Mouse (Mus musculus) neural tube, embryonic 10.5 days (tissue): ENCODE measurements around the gene Atg7.
"Not testable (repeated sequence)": the region's sequence is repeated elsewhere in the genome, so short reads cannot be mapped to it uniquely, and the experiment has no call there.

ENCODE experiments used
- DNase-seq: peaks from one replicate; pipeline ENCODE4 v3.0.0-alpha.2; 2017; ENCODE audit warnings: low spot score; ENCODE audit errors: extremely low spot score

Gene Atg7

DNA sequence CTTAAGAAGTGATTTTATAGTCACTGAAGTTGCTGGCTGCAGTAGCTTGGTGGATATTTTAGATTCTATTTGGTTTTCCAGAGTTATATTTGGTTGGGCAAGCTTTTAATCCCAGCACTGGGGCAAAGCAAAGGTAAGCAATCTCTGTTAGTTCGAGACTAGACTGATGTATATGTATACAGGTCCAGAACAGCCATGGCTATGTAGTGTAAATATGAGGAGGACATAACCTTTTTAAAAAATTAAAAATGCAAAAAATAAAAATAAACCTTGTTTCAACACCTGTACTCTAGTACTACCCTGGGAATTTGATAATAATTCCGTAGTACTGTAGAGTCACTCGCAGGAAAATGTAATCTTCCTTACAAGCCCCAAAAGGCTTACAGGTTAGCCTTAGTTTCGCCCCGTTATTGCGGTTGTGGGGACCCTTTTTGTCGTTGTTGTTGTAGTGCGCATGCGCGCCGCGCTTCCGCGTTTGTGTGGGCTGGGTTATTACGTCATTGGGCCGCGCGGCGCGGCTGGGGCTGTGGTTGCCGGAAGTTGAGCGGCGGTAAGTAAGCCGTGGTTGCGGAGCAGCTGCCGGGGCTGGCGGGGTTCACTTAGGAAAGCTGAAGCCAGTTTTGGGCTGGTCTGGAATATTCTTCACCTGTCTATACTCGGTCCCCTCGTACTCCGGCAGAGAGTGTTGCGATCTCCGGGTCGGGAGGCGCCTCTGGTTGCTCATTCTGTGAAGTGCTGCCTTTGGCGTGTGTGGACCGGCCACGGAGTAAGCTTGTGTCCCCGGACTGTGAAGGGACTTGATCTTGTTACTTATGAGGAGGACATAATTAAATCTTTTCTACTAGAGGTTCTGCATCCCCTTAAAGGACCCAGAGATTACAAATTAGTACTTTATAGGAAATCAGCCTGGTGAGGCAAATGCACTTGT lies at the start of gene Atg7:
Gene Atg7, plus strand, starts transcription at position 497 of the 928 bp plus-strand sequence.
- peak; percentile 93 for DNase-seq

GRCm38 (mm10) chr6:114614076-114614475 lies 28.8 kb upstream of the Atg7 start:
- not testable (repeated sequence) for DNase-seq

DNA sequence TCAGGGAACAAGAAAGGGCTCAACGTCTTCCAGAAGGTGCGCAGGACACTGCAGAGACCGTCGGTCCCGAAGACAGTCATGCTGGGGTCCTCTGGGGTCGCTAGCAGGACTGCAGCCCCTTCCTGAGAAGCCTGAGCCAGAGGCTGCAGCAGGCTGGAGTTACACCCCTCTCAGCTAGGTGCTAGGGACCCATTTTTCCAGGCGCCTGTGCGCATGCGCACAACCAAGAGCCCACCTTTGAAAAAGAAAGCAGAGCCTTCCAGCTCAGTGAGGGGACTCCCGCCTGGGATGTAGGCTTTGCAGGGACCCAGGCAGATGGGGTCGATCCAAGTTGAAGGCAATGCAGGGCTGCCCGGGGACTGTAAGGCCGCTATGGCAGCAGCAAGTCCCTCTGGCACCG lies 9.0 kb upstream of the Atg7 start:
- DNase-seq = not testable (repeated sequence)

DNA sequence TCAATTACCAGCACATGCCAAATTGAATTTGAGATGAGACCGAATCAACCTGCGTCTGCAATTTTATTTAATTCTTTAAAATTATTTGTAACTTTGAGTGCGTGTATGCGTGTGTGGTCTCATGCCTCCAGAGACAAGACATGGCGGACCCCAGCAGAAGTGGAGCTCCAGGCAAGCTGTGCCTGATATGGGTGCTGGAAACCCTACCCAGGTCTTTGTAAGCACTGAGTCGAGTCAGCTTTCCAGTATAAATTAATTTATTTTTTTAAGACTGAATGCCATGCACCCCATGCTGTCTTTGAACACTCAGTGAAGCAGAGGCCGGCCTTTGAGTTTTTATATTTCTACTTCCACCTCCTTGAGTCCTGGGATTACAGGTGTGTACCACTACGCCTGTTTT lies 819 bp downstream of the Atg7 start:
- DNase-seq = no peak

GRCm38 (mm10) chr6:114644531-114644930 lies 1.6 kb downstream of the Atg7 start:
- no peak for DNase-seq

- DNase-seq = no peak
Measured at GRCm38 (mm10) chr6:114646201-114646600, 3.3 kb downstream of the Atg7 start.

DNA sequence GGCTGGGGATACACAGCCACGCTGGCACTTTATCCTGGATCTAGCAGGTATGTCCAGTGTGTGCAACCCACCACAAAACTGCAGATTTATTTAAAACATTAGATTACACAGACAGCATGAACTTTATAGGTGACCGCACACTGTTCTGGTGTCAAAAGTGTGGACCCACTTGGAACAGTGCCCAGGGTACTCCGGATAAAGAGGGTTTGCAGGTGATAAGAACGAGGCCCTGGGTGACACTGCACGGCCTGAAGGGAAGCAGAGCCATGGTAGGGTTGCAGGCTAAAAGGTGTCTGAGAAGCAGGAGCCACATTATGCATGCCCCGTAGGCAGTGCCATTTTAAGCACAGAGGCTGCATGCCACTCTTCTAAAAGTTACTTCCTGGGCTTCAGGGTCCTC lies 4.1 kb downstream of the Atg7 start:
- no peak for DNase-seq

GRCm38 (mm10) chr6:114648352-114649030 lies 5.6 kb downstream of the Atg7 start:
- DNase-seq = no peak

- no peak for DNase-seq
Measured at GRCm38 (mm10) chr6:114652209-114652608, 9.3 kb downstream of the Atg7 start.

- no peak for DNase-seq
Measured at GRCm38 (mm10) chr6:114656826-114657600, 14.1 kb downstream of the Atg7 start.

DNA sequence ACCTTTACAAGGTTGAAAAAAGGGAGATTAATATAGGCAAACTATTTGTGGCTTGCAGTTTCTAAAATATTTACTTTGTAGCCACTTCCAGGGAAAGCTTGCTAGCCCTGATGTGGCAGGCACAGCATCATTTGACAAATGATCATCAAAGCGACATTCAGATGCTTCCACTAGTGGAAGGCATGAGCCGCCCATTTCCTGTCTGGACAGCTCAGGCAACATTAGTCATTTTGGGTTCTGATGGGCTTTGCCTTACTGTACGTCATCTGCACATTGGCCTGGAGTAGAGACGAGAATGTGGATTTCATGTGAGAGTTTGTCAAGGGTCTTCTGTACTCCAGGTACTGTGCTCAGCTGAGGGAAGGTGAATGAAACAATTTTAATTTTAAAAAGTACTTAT lies 14.9 kb downstream of the Atg7 start:
- no peak for DNase-seq

DNA sequence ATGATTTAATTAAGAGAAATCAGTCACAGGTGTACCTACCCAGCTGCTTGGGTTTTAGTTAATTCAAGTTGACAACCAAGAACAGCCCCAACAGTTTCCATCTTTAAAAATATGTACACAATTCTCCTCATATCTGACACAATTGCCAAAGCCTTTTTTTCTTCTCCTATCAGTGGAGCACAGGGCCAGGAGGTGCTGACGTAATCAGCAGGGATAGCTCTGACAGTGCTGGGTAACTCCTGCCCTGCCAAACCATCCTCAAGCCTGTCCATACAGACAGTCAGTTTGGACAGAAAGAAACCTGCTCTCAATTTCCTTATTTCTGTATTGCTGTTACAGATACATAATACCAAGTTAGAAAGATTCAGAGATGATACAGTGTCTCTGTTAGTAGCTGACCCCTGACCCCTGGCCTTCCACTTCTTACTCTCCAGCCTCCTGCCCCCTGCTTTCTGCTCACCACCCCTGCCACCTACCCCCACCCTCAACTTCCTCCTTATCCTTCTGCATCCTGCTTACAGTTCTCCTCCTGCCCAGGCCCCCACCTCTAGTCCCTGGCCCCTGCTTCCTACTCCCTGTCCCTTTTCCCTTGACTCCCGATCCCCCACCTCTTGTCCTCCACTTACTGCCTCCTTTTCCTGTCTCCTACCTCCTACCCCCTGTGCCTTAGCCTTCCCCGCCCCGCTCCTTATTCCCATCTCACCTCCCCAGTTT lies 16.5 kb downstream of the Atg7 start:
- no peak for DNase-seq

- no peak for DNase-seq
Measured at GRCm38 (mm10) chr6:114659992-114660800, 17.3 kb downstream of the Atg7 start.

- DNase-seq = no peak
Measured at GRCm38 (mm10) chr6:114663707-114664106, 20.8 kb downstream of the Atg7 start.

DNA sequence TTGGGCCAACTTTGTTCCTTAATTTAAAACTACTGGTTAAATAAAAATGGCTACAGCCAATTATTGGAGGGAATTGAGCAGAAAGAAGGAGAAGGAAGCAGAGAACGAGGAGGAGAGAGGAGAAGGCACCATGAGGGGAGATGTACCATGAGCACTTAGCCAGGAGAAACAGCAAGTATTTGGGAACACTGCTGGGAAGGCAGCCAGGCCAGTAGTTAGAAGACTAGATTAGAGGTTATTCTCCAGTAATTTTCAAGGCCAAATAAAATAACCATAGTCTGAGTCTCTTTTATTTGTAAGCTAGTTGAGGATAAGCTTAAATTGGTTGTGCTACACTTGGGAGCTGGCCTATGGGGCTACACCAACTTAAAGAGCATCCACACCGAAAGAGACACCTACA lies 21.8 kb downstream of the Atg7 start:
- no peak for DNase-seq

DNA sequence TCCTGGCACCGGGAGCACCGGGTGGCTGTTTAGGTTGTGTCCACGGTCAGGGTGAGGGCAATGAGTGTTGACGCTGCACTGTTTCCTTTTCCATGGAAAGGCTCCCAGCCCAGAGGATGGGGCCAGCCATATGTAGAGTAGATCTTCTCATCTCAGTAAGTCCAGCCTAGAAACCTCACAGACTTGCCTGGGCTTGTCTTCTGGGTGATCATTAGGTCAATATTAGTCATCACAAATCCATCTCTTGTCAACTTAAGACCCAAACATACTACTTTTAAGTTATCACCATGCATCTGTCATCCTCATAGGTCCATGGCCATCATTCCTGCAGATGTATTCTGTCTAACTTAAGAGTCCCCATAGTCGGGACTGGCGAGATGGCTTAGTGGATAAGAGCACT lies 24.6 kb downstream of the Atg7 start:
- no peak for DNase-seq

DNA sequence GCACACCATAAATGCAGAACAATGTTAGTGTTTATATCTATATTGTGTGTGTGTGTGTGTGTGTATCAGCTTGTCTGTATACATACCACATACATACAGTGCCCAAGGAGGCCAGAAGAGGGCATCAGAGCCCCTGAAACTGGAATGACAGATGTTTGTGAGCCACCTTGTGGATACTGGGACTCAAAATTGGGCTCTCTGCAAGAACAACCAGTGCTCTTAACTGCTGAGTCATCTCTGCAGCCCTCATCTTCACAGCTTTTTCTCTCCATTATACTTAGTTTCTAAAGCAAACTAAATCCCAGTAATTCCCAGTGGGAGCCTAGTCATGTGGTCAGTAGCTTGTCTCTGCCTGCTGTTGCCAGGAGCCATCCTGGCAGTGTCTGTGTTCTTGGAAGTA lies 31.9 kb downstream of the Atg7 start:
- DNase-seq = no peak

DNA sequence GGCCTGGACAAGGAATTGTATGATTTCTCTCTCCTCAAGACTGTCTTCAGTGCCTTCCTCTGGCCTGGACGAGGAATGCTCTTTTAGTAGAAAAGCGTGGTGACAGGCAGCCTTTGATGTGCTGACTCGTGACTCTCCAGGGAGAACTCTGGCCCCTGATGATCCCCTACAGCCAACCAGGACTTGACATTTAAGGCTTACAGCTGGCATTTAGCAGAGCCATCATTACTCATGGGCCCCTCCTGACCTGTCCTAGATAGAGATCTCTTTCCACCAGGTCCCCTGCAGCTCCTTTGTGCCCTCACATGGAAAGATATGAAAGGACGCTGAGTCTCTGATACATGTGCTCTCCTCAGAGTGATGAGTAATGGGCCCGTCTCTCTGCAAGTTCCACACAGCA lies 33.2 kb downstream of the Atg7 start:
- no peak for DNase-seq

- peak; percentile 15 for DNase-seq
Measured at GRCm38 (mm10) chr6:114682092-114682711, 39.3 kb downstream of the Atg7 start.

DNA sequence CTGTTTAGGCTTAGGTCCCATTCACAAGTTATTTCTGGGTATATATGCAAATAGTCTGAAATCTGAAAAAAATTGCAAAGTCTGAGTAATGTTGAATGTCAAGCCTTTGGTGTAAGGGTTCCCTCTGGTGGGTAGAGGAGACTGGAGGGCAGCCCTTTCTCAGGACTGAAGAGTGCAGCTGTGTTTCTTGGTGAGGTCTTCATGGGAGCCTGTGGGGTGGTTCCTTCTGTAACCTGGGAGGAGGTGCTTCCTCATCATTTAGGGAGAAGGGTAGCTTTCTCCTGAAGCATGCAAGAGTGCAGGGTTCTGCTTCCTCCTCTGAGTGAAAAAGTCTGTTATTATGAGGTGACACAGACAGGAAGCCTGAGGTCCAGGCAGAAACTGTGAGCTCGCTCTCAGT lies 40.8 kb downstream of the Atg7 start:
- DNase-seq = no peak
